Mouse (Mus musculus) adrenal gland, postnatal 4 days (tissue): Measurements from ENCODE around the gene Ostf1. TPM values are rescaled to one million over a fixed set of nuclear protein-coding genes. Genes with fewer than 3 reads are reported as not detected.

Source experiments
- DNase-seq, 2 experiments: peaks; one replicate each; pipeline ENCODE4 v3.0.0; 2021 to 2022; ENCODE audit warnings: low spot score in 2 of 2, mixed read lengths in 2 of 2
- long read RNA-seq, 2 experiments: library from polyadenylated mRNA; stranded (forward); transcript quantifications; one replicate each; pipeline ENCODE4 v2.0.0; 2021
- total RNA-seq, 2 experiments: library from RNA; stranded (reverse); gene quantifications; 2 replicates each; pipeline ENCODE4 v1.2.3; 2021

Gene Ostf1
- total RNA-seq, result 10 to 100 TPM; 76.7 to 76.9 TPM
- long read RNA-seq, experiment 1, transcript Ostf1-201 (10 exons, 2,726 nt), result major isoform, 97 of 103 reads
- long read RNA-seq, experiment 1, partial matches to known transcripts, result 2 of 103 reads
- long read RNA-seq, experiment 1, other reads (novel, unspliced or antisense), result 4 of 103 reads
- long read RNA-seq, experiment 2, transcript Ostf1-201 (10 exons, 2,726 nt), result major isoform, 93 of 99 reads
- long read RNA-seq, experiment 2, partial matches to known transcripts, result 2 of 99 reads
- long read RNA-seq, experiment 2, other reads (novel, unspliced or antisense), result 4 of 99 reads

DNA sequence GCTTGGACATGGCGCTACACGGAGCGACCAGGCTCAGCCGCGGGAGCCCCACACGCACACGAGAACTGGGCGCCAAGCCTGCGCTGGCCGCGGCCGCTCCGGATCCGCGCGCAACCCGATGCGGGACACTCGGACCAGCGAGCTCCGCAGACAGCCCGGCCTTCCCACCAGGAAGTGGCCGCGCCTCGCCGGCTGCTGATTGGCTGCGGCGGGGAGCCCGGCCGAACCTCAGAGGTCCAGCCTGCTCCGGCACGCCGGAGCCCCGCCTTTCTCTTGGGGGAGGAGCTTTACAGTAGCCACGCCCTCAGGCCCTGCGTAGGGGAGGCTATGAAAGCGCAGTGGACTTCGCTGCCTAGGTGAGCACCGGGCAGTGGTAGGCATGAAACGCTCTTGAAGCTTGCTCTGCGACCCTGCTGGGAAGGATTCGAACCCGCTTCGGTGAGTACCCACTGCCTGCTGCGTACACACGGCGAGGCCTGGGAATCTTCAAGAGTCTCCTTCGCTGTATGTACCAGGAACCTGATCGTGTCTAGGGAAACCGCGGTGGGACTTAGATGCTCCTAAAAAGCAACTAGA, at the start of gene Ostf1, which contains the start of gene Nmrk1:
Gene Ostf1 (minus strand): TSS at position 180 of the 576 bp plus-strand sequence.
Gene Nmrk1 (plus strand): TSS at position 307 of the 576 bp plus-strand sequence.
- peak; percentile 96 for DNase-seq

DNA sequence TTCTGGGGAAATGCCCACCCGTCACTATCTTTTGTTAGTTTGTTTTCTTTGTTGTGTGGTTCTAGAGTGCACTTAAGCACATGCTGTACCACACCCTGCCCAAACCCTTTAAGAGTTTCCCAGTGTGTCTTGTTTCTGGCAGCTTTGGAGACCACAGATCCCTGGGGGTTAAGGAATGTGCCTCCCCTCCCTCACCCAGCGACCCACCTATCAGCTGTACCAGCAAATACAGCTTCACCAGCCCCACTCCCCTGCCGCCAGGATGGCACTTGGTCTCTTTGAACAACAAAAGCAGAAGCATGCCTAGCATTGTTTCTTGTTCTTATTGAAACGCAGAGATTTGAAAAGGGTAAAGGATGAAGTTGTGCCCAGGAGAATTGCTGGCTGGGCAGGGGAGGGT, 41.5 kb upstream of the Ostf1 start:
- DNase-seq, result no peak

DNA sequence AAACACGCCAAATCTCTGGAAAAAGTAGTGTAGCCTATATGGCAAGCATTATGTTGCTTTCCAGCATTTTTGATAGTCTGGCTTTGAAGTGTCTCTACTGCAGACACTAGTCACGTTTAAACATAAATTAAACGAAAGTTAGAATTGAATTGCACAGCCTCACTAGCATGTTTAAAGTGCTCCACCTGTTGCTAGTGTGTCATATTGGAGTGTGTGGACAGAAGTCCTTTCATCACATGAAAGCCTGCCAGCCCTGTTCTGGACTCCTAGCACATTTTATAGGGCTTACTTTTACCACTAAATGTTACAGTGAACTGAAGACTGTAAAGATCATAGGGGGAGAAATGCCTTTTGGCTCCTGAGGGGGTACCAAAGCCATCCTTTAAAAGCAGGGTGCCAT, 40.9 kb upstream of the Ostf1 start:
- DNase-seq, result no peak

DNA sequence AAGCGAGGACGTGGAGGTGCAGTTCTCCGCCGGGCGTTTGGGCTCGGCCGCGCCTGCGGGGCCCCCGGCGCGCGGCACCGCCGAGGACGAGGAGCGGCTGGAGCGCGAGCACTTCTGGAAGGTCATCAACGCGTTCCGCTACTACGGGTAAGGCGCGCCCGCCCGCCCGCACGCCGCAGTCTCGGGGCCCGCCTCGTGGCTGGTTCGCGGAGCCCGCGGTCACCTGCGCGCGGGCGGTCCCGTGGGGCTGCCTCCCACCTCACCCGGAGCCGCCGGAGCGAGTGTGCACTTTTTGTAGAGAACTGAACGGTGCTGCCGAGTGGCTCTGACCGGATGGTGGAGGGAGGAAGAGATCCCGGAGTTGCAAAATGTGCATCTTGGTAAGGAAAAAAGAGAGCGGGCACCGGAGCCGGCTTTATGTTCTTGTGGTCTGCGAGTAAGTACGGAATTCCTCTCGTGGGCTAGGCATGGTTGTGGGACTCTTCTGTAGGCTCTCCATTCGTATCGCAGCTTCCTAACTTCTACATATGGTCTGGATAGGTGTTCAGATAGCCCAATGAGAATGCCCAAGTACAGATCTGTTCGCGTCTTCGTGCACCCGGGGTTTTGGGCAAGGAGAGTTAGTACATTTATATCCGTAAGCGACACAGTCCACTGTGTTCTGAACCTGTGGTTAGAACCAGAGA, 39.6 kb upstream of the Ostf1 start:
- peak; percentile 24 to 25 for DNase-seq

DNA sequence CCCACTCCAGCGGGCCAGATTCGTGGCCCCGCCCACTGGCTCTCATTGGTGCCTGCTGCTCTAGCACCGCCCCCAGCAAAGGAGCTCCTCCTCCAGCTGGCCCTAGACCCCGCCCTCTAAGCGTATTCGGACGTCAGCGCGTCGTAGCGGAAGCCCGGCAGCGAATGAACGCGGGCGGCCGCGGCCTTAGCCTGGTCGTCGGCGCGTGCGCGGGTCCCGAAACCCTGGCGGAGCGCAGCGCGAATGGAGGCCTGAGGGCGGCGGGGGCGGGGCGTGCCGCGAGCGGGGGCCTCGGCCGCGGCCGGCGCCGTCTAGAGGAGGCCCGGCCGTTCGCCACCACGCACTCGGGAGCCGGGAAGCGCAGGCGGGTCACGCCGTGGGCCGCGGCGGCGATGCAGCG, 39.0 kb upstream of the Ostf1 start, which contains the start of gene Carnmt1:
Gene Carnmt1 (plus strand): TSS at position 157 of the 400 bp plus-strand sequence.
- peak; percentile 92 to 97 for DNase-seq

DNA sequence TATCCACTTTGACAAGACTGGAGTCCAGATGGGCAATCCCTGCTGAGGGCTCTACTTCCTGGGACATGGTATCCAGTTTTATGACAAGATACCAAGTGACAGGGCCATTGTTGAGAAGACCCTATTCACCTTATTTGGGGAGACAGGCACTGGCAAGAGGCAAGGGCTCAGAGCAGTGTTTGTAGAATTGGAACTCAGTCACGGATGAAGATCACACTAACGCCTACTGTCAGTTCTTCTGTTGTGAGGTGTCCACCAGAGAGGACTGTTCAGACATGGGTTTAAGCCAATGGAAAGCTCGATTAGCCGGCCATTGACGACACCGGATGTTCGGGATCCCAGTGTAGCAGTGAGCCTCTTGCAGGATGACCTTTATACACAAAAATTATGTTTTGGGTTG, 37.9 kb upstream of the Ostf1 start:
- no peak for DNase-seq

DNA sequence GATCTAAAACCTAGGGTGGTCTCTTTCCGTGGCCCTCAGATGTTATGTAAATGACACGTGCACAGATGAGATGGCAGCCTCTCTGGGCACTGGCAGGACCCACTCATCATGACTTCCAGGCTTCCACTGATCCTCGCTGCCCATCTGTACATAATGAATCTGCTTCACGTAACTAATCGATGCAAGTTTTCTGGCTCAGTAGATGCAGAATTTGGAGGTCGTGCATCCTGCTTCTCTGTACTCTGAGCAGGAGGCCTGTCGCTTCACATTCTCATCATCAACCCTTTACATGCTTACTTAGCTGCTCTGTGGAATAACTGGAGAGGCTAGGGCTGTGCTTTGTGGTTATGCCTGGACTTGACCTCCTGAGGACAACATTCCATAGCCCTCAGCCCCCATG, 35.3 kb upstream of the Ostf1 start:
- no peak for DNase-seq

DNA sequence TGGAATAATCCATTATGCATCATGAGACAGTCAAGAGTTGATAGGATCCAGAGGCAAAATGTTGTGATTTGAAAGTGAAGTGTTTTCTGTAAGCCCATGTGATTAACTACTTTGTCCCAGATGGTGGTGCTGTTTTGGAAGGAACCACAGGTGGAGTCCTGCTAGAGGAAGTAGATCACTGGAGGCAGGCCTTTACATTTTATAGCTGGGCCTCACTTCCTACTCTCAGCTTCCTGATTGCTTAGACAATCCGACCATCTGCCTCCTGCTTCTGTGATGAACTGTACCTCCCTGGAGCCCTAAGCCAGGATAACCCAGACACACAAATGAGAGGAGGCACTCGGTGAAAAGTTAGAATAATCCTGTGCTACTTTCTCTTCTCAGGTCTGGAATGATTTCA, 32.3 kb upstream of the Ostf1 start:
- DNase-seq, result no peak

DNA sequence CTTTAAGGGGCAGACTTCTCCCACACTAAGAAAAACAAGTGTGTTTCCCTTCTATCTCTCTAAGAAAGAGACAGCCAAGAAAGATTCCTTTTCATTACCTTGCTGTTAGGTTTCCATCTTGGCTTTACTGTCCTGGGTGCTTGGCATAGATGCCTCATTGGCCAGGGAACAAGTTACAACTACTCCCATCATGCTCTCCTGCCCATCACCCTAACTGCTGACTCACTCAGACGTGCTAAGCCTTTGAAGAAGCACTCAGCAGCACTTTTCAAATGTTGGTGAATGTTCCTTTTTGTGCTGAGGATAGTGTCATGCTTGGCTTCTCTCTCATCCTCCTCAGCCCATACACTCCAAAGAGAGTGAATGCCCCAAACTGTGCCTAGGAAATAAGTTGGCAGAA, 30.1 kb upstream of the Ostf1 start:
- DNase-seq, result no peak

DNA sequence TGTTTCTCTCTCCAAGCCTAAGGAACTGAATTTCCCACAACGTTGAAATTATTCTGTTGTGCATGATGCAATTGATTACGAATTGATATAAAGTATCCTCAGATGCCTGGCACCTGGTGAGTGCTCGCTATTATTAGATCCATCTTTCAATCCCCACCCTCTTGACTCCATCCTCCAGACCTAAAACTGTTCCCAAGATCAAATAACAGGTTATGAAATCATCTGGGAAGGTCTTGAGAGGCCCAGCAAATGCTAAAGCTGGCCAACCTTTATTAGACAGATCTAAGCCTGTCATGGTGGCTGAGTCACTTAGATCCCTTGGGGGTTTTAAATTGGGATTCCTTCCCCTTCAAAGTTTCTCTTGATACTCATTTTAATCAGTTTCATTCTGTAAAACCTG, 28.8 kb upstream of the Ostf1 start:
- no peak for DNase-seq

DNA sequence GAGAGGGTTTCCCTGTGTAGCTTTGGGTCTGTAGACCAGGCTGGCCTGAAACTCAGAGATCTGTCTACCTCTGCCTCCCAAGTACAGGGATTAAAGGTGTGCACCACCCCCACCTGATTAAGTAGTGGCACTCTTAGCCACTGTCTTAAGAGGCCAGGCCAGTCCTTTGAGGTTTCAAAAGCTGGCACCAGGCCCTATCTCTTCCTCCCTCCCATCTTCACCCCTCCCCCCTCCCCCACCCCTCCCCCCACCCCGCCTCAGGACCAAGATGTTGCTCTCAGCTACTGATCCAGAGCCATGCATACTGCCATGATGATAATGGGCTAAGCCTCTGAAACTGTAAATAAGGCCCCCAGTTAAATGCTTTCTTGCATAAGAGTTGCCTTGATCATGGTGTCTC, 27.7 kb upstream of the Ostf1 start:
- no peak for DNase-seq

DNA sequence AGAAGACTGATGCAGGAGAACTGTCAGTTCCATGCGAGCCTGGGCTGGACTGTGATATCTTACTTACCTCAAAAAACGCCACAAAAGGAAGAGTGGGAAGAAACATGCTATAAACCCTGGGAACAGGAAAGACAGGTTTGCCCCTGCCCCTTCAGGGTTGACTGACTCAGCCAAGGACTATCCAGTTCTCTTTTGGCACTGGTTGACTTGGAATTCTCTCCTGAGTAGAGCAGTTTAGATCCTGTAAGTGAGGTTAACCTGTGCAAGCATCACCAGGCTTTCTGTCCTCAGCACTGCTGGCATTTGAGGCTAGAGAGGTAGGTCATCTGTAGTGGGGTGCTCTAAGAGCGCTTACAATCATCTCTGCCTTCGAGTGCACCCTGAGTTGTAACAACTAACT, 26.9 kb upstream of the Ostf1 start:
- no peak for DNase-seq

DNA sequence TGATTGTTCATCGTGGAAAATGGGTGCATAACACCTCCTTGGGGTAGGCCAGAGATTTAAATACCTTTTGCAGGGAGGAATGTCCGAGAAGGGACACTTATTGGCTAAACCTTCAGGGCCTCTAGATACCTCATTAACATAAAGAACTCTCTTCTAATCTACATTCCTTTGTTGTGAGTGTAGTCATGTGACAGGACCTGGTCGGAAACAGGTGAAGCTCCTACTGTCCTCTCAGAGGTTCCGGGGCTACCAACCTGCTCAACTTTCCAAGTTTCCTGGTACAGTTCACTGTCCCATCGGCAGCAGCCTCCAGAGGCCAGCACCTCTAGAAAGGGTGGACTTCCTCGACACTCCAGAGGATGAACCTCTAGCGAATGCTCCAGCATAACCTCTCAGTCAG, 24.4 kb upstream of the Ostf1 start:
- DNase-seq, result no peak

DNA sequence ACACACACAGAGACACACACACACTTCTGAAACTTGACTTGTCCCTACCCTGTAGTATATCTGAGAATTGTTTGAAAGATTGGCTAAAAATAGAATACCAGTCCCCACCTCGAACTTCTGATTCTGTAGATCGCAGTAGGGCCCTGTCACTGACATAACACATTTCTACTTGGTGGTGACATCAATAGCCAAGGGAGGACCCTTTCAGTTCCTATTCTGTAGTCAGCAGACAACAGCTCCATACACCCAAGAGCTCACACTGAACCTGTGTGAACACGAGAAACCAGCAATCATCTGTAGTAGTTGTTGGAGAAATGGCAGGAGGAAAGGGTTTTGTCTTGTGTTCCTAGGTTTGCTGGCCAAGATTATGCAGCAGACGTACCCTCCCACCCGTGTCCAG, 23.4 kb upstream of the Ostf1 start:
- no peak for DNase-seq

DNA sequence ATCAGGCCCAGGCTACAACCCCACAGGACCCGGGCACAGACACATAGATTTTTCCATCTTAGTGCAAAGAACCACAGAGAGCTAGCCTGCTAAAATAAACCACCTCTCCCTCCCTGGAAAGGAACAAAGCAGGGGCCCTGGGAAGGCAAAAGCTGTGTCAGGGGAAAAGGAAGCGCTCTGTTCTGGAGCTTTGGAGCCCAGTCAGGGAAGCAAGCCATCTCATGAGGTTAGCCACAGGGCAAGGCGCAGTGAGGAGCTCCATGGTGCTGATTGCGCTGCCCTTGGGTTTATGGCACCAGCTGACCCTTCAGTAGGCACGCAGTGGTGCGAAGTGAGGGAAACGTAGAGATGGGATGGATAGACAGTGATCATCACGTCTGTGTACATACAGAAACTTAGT, 22.7 kb upstream of the Ostf1 start:
- DNase-seq, result no peak

DNA sequence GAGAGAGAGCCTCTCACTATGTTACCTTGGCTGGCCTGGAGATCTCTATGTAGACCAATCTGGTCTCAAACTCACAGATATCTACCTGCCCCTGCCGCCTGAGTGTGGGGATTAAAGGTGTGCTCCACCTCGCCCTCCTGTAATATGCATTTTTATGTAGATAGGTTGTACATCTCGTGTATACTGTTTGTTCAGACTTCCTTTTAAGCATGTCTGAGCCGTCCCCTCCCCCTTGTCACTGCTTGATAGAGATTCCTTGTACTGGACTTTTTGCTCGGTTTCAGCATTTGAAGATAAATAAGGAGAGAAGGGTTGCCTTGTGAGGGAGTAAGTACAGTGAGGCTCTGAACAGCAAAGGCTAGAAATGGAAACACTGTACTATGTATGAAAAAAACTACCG, 21.4 kb upstream of the Ostf1 start:
- no peak for DNase-seq

DNA sequence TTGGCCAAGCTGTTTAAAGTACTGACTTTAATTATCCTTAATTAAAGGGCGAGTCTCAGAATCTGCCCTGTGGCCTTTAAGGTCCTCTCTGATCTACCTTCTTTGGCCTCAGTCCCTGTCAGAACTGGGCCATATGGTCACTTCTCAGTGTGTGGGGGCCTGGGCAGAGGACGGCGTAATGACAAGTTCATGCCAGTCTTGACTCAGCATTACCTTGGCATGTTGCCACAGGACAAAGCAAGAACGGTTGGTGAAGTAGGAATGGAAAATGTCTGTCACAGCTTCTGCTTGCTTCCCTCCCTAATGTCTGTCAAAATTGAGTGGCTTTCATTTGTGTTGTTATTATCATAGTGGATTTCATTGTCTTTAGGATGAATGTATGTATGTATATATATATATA, 21.0 kb upstream of the Ostf1 start:
- no peak for DNase-seq

DNA sequence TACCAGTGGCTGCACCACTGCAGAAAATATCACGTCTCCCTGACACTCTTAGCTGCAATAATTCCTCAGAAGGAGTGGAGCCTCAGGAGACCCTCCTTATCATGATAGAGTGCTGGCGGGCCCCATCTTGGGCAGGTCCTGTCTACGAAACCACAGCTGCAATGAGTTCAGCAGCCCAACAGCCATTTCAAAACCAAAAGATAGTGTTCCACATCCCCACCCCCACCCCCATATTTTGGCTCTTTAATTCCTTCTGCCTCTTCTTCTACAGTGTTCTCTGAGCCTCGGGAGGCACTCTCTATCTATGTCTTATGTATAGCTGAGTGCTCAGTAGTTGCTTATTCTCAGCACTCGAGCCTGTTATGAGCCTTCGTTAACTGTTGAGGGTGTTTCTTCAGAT, 18.9 kb upstream of the Ostf1 start:
- no peak for DNase-seq

DNA sequence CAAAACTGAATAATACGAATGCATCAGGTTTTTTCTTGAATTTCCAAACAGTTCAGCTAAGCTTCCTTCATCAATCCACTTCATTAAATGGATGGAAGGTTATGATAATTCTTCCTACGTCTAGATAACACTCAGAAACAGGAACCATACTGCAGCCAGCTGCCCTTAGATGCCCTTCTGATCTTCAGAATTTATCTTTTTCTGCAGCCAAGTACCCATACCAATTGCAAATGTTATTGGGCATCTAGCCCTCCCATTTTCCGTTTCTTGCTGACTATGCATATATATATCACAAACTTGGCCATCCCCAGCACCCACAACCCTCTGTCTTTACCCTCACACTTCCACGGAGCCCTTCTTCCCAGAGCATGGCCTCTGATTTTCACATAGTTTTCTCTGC, 18.3 kb upstream of the Ostf1 start:
- no peak for DNase-seq

DNA sequence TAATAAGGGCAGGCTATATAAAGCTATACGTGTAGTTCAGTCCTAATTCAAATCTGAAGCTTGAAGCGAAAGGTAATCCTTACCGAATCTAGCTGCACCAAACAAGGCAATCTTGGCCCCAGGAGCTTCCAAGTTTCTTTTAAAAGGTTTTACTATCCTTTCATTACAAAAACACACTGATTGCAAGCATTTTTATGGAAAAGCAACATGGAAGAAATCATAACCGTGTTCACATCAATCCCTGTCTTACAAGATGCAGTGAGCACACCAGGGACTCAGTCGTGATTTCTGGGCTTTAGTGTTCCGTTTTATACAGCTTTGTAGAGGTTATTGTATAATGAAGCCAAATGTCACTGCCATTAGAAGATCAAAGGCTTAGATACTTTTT, 16.9 kb upstream of the Ostf1 start:
- DNase-seq, result no peak

DNA sequence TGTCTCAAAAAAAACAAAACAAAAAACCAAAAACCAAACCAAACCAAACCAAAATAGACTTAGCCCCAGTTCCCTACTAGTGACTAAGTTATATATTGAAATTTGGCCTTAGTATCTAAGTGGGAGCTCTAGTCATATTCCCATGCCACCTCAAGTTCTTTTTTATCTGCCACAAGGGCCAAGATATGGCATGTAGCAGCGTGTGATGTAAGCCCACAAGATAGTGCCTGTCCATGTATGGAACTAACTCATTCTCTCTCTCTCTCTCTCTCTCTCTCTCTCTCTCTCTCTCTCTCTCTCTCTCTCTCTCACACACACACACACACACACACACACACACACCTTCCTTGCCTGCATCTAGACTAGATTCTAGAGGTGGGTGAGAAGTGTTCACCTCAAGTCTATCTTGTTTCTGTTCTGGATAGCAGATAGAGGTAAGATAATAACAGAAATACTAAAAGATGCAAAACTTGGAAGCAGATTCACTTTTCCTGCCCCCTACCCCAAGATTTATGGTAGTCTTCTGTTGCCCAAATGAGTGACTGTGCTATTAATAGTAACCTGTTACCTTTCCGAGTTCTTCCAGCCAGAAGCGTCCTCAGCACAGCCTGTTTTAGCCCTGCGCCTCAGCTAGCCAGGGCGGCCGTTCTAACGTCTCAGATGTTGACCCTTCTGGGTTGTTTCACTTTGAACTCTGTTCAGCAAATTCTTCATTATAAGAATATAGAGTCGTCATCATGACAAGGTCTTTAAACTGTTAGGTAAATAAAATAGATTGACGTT, 16.3 kb upstream of the Ostf1 start:
- no peak for DNase-seq
